Mouse (Mus musculus): ENCODE measurements around the gene Fam89b. TPM values are rescaled to one million over a fixed set of nuclear protein-coding genes. Genes with fewer than 3 reads are reported as not detected.
A peak's percentile ranks its signal among the peaks of the same experiment; 100 is the strongest.

Gene Fam89b
- polyA plus RNA-seq, 1 experiment: 65.9 TPM

GRCm38 (mm10) chr19:5704163-5704800, 25.2 kb downstream of the Fam89b start, which contains the start of gene Kcnk7:
Gene Kcnk7 (plus strand): TSS chr19:5704367.
- DNase-seq: no peak
- Histone ChIP-seq H3K4me3 (replicated peaks; ENCODE audit: insufficient read depth, low read depth, low read length) (no peak within 1 kb of the TSS), H3K27me3 (ENCODE audit: control insufficient read depth, insufficient read depth, low read length) (no peaks in the 10 kb centered on the region), H3K27ac (ENCODE audit: insufficient read depth, low read length) (no peak within 1 kb of the TSS), H3K4me1 (ENCODE audit: control insufficient read depth, insufficient read depth, low read length) (no peaks in the 10 kb centered on the region)
- no peak for TF ChIP-seq POLR2A (IDR thresholded peaks at IDR 0.05; ENCODE audit: borderline replicate concordance, insufficient read depth, low read length)
- TF ChIP-seq CTCF (IDR thresholded peaks at IDR 0.05; ENCODE audit: borderline replicate concordance, insufficient read depth, low read depth, low read length): no peak
- WGBS: 69% methylated on average over 17 of the region's 17 CpGs

- no peak for DNase-seq
- no peaks in the 10 kb centered on the region for H3K27me3 ChIP-seq (ENCODE audit: control insufficient read depth, insufficient read depth, low read length)
- H3K4me1 ChIP-seq (ENCODE audit: control insufficient read depth, insufficient read depth, low read length): peaks cover 25% of the 10 kb centered on the region
- 39% methylated on average over 41 of the region's 41 CpGs for WGBS
- no peak overlapping the region for H3K4me3 ChIP-seq (replicated peaks; ENCODE audit: insufficient read depth, low read depth, low read length)
- no peak overlapping the region for H3K27ac ChIP-seq (ENCODE audit: insufficient read depth, low read length)
- TF ChIP-seq POLR2A (IDR thresholded peaks at IDR 0.05; ENCODE audit: borderline replicate concordance, insufficient read depth, low read length): no peak
- no peak for TF ChIP-seq CTCF (IDR thresholded peaks at IDR 0.05; ENCODE audit: borderline replicate concordance, insufficient read depth, low read depth, low read length)
Measured at GRCm38 (mm10) chr19:5695849-5696462, 33.5 kb downstream of the Fam89b start.

GRCm38 (mm10) chr19:5693801-5694200, 35.7 kb downstream of the Fam89b start:
- no peak overlapping the region for H3K27ac ChIP-seq (ENCODE audit: insufficient read depth, low read length)
- DNase-seq: no peak
- peaks cover 32% of the 10 kb centered on the region for H3K4me1 ChIP-seq (ENCODE audit: control insufficient read depth, insufficient read depth, low read length)
- H3K4me3 ChIP-seq (replicated peaks; ENCODE audit: insufficient read depth, low read depth, low read length): no peak overlapping the region
- H3K27me3 ChIP-seq (ENCODE audit: control insufficient read depth, insufficient read depth, low read length): no peaks in the 10 kb centered on the region
- WGBS: 68% methylated on average over 6 of the region's 6 CpGs
- TF ChIP-seq CTCF (IDR thresholded peaks at IDR 0.05; ENCODE audit: borderline replicate concordance, insufficient read depth, low read depth, low read length) (no peak), POLR2A (IDR thresholded peaks at IDR 0.05; ENCODE audit: borderline replicate concordance, insufficient read depth, low read length) (no peak)

- H3K27me3 ChIP-seq (ENCODE audit: control insufficient read depth, insufficient read depth, low read length): no peaks in the 10 kb centered on the region
- H3K4me1 ChIP-seq (ENCODE audit: control insufficient read depth, insufficient read depth, low read length): peaks cover 32% of the 10 kb centered on the region
- H3K4me3 ChIP-seq (replicated peaks; ENCODE audit: insufficient read depth, low read depth, low read length): no peak overlapping the region
- no peak for DNase-seq
- no peak for TF ChIP-seq POLR2A (IDR thresholded peaks at IDR 0.05; ENCODE audit: borderline replicate concordance, insufficient read depth, low read length)
- TF ChIP-seq CTCF (IDR thresholded peaks at IDR 0.05; ENCODE audit: borderline replicate concordance, insufficient read depth, low read depth, low read length): no peak
- peak overlapping the region; percentile 65; the same call in 1 of the 2 replicates for H3K27ac ChIP-seq (ENCODE audit: insufficient read depth, low read length)
- 46% methylated on average over 10 of the region's 10 CpGs for WGBS
Measured at GRCm38 (mm10) chr19:5692913-5693396, 36.5 kb downstream of the Fam89b start.

GRCm38 (mm10) chr19:5692086-5692912, 37.2 kb downstream of the Fam89b start:
- H3K4me3 ChIP-seq (replicated peaks; ENCODE audit: insufficient read depth, low read depth, low read length): peak overlapping the region; percentile 8
- H3K27ac ChIP-seq (ENCODE audit: insufficient read depth, low read length): peak overlapping the region; percentile 65; the same call in 1 of the 2 replicates
- peaks cover 37% of the 10 kb centered on the region for H3K4me1 ChIP-seq (ENCODE audit: control insufficient read depth, insufficient read depth, low read length)
- 52% methylated on average over 10 of the region's 10 CpGs for WGBS
- H3K27me3 ChIP-seq (ENCODE audit: control insufficient read depth, insufficient read depth, low read length): no peaks in the 10 kb centered on the region
- DNase-seq: no peak
- TF ChIP-seq POLR2A (IDR thresholded peaks at IDR 0.05; ENCODE audit: borderline replicate concordance, insufficient read depth, low read length): no peak
- TF ChIP-seq CTCF (IDR thresholded peaks at IDR 0.05; ENCODE audit: borderline replicate concordance, insufficient read depth, low read depth, low read length): no peak

- Histone ChIP-seq H3K27me3 (ENCODE audit: control insufficient read depth, insufficient read depth, low read length) (no peaks in the 10 kb centered on the region), H3K4me3 (replicated peaks; ENCODE audit: insufficient read depth, low read depth, low read length) (peak overlapping the region; percentile 8), H3K27ac (ENCODE audit: insufficient read depth, low read length) (peak overlapping the region; percentile 63; the same call in 1 of the 2 replicates), H3K4me1 (ENCODE audit: control insufficient read depth, insufficient read depth, low read length) (peaks cover 39% of the 10 kb centered on the region)
- TF ChIP-seq CTCF (IDR thresholded peaks at IDR 0.05; ENCODE audit: borderline replicate concordance, insufficient read depth, low read depth, low read length) (no peak), POLR2A (IDR thresholded peaks at IDR 0.05; ENCODE audit: borderline replicate concordance, insufficient read depth, low read length) (no peak)
- DNase-seq: no peak
- 66% methylated on average over 5 of the region's 5 CpGs for WGBS
Measured at GRCm38 (mm10) chr19:5691601-5692000, 37.9 kb downstream of the Fam89b start.

GRCm38 (mm10) chr19:5690343-5690735, 39.1 kb downstream of the Fam89b start:
- Histone ChIP-seq H3K4me1 (ENCODE audit: control insufficient read depth, insufficient read depth, low read length) (peaks cover 39% of the 10 kb centered on the region), H3K27ac (ENCODE audit: insufficient read depth, low read length) (peak overlapping the region; percentile 70; the same call in 1 of the 2 replicates), H3K27me3 (ENCODE audit: control insufficient read depth, insufficient read depth, low read length) (no peaks in the 10 kb centered on the region), H3K4me3 (replicated peaks; ENCODE audit: insufficient read depth, low read depth, low read length) (peak overlapping the region; percentile 82)
- peak; percentile 44 to 51 for DNase-seq
- TF ChIP-seq POLR2A (IDR thresholded peaks at IDR 0.05; ENCODE audit: borderline replicate concordance, insufficient read depth, low read length) (no peak), CTCF (IDR thresholded peaks at IDR 0.05; ENCODE audit: borderline replicate concordance, insufficient read depth, low read depth, low read length) (no peak)
- WGBS: 10% methylated on average over 15 of the region's 15 CpGs

Data from cerebellum, adult 2 months (tissue).